Mouse (Mus musculus) intestine, embryonic 15.5 days (tissue): Measurements from ENCODE around the gene Ubtd1. TPM values are rescaled to one million over a fixed set of nuclear protein-coding genes. Genes with fewer than 3 reads are reported as not detected.

Experiments
- ATAC-seq: fragments of 200-750 bp; cut with Nextera tagmentation; 2 replicates; pipeline ENCODE4 v1.8.0; 2017; ENCODE audit warnings: moderate TSS enrichment, moderate library complexity
- H3K27ac ChIP-seq: fragments of 300-500 bp; sonication (generic); 2 replicates; pipeline ENCODE4 v1.5.1; 2015; ENCODE audit warnings: mild to moderate bottlenecking, inconsistent platforms
- H3K27me3 ChIP-seq: fragments of 300-500 bp; sonication (generic); replicated peaks from 2 replicates; pipeline ENCODE4 v1.6.1; 2015; ENCODE audit warnings: inconsistent platforms
- H3K36me3 ChIP-seq: fragments of 300-500 bp; sonication (generic); 2 replicates; pipeline ENCODE4 v1.6.1; 2015; ENCODE audit warnings: inconsistent platforms
- H3K4me1 ChIP-seq: fragments of 300-500 bp; sonication (generic); replicated peaks from 2 replicates; pipeline ENCODE4 v1.6.1; 2015; ENCODE audit warnings: inconsistent platforms
- H3K4me2 ChIP-seq: fragments of 300-500 bp; sonication (generic); replicated peaks from 2 replicates; pipeline ENCODE4 v1.6.1; 2015; ENCODE audit warnings: mild to moderate bottlenecking, inconsistent platforms
- H3K4me3 ChIP-seq: fragments of 300-500 bp; sonication (generic); replicated peaks from 2 replicates; pipeline ENCODE4 v1.5.1; 2015; ENCODE audit warnings: inconsistent platforms
- H3K9ac ChIP-seq: fragments of 300-500 bp; sonication (generic); 2 replicates; pipeline ENCODE4 v1.6.1; 2015; ENCODE audit warnings: inconsistent platforms
- H3K9me3 ChIP-seq: fragments of 300-500 bp; sonication (generic); 2 replicates; pipeline ENCODE4 v1.6.1; 2016; ENCODE audit warnings: inconsistent platforms
- WGBS: fragments of 180-500 bp; shearing (Covaris S2); methylation state at CpG from one replicate; pipeline ENCODE4 v1.1.7; 2015; 5-methylcytosine and 5-hydroxymethylcytosine counted together
- polyA plus RNA-seq: library from polyadenylated mRNA; unstranded; fragments of >200 nt; fragmentation: Nextera tagmentation; extraction: Ambion mirVana; gene quantifications from 2 replicates; pipeline ENCODE4 v1.2.1, GENCODE M21; 2015

Gene Ubtd1
- polyA plus RNA-seq, 1 experiment from 2014 or later = 12.4 TPM

DNA sequence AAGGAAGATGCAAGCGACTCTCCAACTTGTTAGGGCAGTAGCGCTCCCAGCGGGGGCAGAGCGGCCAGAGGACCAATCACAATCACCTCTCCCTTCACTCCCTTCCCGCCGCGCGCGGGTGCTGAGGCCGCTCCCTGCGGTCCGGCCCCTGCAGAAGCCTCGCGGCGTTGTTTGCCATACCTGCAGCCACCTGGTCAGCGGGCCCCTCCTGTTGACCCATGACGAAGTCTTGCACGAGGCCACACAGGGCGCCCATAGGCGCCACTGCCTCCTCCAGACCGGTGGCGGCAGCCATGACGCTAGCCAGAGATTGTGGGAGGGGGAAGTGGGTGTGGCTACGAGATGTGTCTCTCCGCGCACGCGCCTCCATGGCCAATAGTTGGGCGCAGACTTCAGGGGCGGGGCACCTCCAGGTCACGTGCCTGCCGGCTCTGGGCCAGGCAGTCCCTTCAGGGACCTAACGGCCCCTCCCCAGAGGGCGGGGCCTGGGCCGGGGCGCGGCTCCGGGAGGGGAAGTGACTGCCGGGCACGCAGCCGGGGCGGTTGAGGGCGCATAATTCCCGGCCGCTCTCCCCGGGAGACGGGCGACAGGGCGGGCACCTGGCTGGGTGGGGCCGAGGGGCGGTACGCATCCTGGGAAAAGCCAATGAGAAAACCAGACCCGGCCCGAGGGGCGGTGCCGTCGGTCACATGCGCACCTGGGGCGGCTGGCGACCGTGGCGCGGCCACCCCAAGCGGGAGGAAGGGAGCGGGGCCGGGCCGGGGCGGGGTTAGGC is 556 bp upstream of the Ubtd1 start, which contains the start of gene Mms19:
TSS of gene Mms19 (minus strand) at position 339 of the 776 bp plus-strand sequence.
- Histone ChIP-seq H3K4me2 (peak within 1 kb of the TSS; percentile 83), H3K27ac (peak within 1 kb of the TSS; percentile 85), H3K36me3 (no peaks in the 10 kb centered on the region), H3K9ac (peak within 1 kb of the TSS; percentile 74), H3K4me1 (peaks cover 9% of the 10 kb centered on the region), H3K27me3 (no peaks in the 10 kb centered on the region), H3K4me3 (peak within 1 kb of the TSS; percentile 68), H3K9me3 (no peaks in the 10 kb centered on the region)
- under 1% methylated on average over 62 of the region's 68 CpGs for WGBS
- peak; percentile 96 for ATAC-seq

DNA sequence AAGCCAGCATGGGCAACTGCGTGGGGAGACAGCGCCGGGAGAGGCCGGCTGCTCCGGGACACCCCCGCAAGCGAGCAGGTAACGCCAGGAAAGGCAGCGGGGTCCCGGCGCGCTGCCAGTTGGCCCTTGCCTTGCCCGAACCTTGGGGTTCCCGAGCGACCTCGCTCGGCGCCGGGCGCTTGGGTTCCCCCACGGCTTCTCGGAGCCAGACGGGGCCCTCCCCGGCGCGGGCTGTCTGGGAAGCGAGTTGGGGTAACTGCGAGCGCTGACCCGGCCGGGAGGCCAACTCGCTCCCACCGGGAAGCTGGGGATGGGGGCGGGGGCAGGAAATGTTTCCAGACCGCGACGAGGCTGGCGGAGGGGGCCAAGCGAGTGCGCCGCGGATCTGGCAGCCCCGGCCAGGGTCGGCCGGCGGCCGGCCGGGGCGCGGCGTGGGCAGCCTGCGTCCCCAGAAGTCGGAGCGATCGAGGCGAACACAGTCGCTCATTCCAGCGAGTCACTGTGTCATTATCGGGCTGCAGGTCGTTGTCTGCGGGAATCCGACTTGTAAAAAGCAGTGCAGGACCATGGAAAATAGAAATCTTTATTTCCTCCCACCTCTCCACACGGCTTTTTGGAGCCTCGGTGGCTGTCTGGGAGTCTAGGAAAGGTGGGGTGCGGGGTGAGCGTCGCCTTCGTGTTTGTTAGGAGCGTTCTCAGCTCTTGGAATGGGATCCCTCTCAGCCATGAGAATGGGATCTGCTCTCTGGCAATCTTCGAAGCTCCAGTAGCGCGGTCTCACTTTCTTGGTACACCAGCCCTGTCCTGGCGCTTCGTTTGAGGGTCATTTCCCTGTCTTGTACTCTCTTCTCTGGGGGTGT is 598 bp downstream of the Ubtd1 start:
- peak; percentile 1; the same call in 1 of the 2 replicates for ATAC-seq

DNA sequence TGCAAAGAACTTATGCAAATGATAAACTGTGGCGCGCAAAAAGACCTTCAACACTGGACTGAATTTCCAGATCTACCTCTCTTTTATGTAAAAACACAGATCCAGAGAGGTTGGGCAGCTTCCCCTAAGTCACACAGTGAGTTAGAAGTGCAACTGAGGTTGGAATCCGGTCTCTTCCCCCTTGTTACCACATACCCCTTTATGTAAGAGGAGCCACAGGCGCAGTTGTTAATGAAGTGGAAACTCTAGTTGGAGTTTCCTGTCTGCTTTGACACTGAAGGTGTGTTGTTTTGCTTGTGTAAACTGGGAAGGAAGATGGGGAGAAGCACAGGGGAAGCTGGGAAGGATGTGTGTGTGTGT is 1.2 kb downstream of the Ubtd1 start:
- no peaks in the 10 kb centered on the region for H3K9me3 ChIP-seq
- ATAC-seq = no peak
- no peaks in the 10 kb centered on the region for H3K27me3 ChIP-seq
- H3K36me3 ChIP-seq = no peaks in the 10 kb centered on the region
- peak overlapping the region; percentile 74 for H3K9ac ChIP-seq
- H3K27ac ChIP-seq = peak overlapping the region; percentile 83; the same call in 1 of the 2 replicates
- 10% methylated on average over 4 of the region's 4 CpGs for WGBS
- H3K4me3 ChIP-seq = peak overlapping the region; percentile 68
- peaks cover 9% of the 10 kb centered on the region; the same call in 1 of the 2 replicates for H3K4me1 ChIP-seq
- H3K4me2 ChIP-seq = peak overlapping the region; percentile 83

More for the DNA sequence above, 598 bp downstream of the Ubtd1 start:
- H3K4me1 ChIP-seq = peaks cover 9% of the 10 kb centered on the region; the same call in 1 of the 2 replicates
- no peaks in the 10 kb centered on the region for H3K36me3 ChIP-seq
- no peaks in the 10 kb centered on the region for H3K27me3 ChIP-seq
- H3K9ac ChIP-seq = peak overlapping the region; percentile 74
- H3K27ac ChIP-seq = peak overlapping the region; percentile 83
- under 1% methylated on average over 74 of the region's 74 CpGs for WGBS
- H3K9me3 ChIP-seq = no peaks in the 10 kb centered on the region
- peak overlapping the region; percentile 68 for H3K4me3 ChIP-seq
- H3K4me2 ChIP-seq = peak overlapping the region; percentile 83

DNA sequence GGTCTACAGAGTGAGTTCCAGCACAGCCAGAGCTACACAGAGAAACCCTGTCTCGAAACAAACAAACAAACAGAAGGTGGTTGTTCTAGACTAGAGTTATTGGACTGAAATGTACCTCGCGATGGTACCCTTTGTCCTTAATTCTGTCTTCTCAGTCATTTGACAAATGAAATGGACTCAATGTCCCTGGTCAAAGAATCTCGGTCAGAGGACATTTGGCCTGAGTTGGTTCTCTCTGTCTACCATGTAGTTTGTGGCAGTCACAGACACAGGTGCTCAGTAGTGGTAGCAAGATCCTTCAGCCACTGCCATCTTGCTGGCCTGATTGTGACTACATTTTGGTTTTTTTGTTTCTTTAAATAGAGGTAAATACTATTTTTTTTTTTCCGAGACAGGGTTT is 4.4 kb downstream of the Ubtd1 start:
- Histone ChIP-seq H3K4me2 (no peak overlapping the region), H3K9me3 (no peaks in the 10 kb centered on the region), H3K27me3 (no peaks in the 10 kb centered on the region), H3K4me3 (no peak overlapping the region), H3K9ac (no peak overlapping the region), H3K36me3 (no peaks in the 10 kb centered on the region), H3K4me1 (peaks cover 7% of the 10 kb centered on the region; the same call in 1 of the 2 replicates), H3K27ac (no peak overlapping the region)
- WGBS = 91% methylated on average over 5 of the region's 5 CpGs
- no peak for ATAC-seq

DNA sequence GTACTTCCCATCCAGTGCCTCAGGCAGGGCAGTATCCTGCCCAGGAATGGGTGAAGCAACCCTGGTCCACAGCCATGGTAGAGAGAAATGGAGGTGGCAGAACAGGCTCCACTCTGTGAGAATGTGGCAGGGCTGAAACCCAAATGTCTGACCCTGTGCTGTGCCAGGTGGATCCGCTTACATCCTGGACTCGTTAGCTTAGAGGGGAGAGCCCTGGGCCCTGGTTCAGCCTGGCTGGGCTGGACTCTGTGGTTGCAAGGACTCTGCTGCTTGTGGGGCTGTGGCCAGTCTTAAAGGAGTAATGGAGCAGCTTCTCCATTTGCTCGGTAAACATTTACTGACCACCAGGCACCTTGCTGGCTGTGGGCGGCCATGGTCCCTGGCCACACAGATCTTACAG is 5.6 kb downstream of the Ubtd1 start:
- Histone ChIP-seq H3K4me3 (no peak overlapping the region), H3K9ac (no peak overlapping the region), H3K4me1 (peaks cover 7% of the 10 kb centered on the region; the same call in 1 of the 2 replicates), H3K27me3 (no peaks in the 10 kb centered on the region), H3K9me3 (no peaks in the 10 kb centered on the region), H3K4me2 (no peak overlapping the region), H3K27ac (no peak overlapping the region), H3K36me3 (no peaks in the 10 kb centered on the region)
- 88% methylated on average over 4 of the region's 4 CpGs for WGBS
- no peak for ATAC-seq

DNA sequence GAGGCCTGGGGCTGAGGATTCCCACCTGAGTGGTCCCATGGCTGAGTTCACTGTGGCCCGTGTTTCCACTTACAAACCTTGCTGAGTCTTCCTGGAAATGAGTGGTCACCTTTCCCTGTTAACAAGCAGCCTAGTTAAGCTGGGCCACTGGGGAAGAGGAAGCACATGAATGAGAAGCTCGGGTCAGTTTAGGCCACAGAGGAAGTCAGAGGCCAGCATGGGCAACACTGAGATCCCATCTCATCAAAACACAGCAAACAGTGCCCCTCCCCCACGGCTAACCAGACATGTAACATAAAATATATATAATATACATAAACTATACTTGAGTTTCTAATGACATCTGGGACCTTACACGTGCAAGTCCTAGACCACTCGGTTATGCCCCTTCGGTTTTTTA is 8.2 kb downstream of the Ubtd1 start:
- no peaks in the 10 kb centered on the region for H3K27me3 ChIP-seq
- H3K9me3 ChIP-seq = no peaks in the 10 kb centered on the region
- no peaks in the 10 kb centered on the region for H3K36me3 ChIP-seq
- H3K4me1 ChIP-seq = peaks cover 10% of the 10 kb centered on the region; the same call in 1 of the 2 replicates
- H3K9ac ChIP-seq = no peak overlapping the region
- no peak overlapping the region for H3K4me2 ChIP-seq
- no peak for ATAC-seq
- WGBS = 78% methylated on average over 6 of the region's 6 CpGs
- H3K27ac ChIP-seq = no peak overlapping the region
- H3K4me3 ChIP-seq = no peak overlapping the region

DNA sequence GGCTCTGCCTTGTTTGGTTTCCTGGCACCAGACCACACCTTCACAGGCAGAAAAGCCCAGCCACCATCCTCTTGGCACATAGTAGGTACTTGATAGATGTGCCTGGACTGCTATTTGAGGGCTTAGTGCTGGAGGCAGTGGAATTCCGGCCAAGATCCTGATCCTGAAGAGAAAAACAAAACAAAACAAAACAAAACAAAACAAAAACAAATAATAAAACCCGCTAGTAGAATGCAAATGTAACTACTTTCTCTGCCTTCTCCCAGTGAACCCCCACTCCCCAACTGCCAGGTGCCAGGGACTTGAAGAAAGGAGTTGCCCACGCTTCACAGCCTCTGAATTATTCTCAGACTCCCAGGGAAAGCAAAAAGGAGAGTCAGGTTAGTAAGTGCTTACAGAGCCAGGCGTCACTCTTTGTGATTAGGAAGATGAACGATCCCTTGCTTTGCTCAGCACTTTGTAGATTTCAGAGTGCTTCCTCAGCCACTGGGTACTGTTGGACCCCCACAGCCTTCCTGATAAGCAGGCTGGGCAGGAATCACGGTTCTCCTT is 10.4 kb downstream of the Ubtd1 start:
- Histone ChIP-seq H3K27me3 (no peaks in the 10 kb centered on the region), H3K4me1 (peaks cover 12% of the 10 kb centered on the region; the same call in 1 of the 2 replicates), H3K27ac (no peak overlapping the region), H3K4me3 (no peak overlapping the region), H3K9me3 (no peaks in the 10 kb centered on the region), H3K36me3 (no peaks in the 10 kb centered on the region), H3K4me2 (no peak overlapping the region), H3K9ac (no peak overlapping the region)
- WGBS = 55% methylated on average over 6 of the region's 6 CpGs
- ATAC-seq = no peak

DNA sequence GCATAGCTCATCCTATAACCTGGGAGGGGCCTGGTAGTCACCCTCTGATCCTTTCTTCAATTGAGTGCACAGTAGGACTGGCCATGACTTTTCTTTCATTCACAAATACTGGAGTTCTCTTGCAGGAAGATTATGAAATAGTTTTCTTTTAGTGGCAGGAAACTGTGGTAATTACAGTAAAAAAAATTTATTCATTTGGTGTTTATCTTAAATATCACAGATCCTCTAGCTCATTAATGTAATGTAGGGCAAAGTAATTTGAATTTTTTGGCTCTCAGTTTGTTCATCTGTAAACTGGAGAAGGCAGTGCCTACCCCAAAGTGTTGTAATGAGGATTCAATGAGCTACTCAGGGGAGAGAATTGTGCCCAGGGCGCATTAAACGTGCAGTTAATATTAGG is 11.4 kb downstream of the Ubtd1 start:
- no peaks in the 10 kb centered on the region for H3K27me3 ChIP-seq
- no peaks in the 10 kb centered on the region for H3K9me3 ChIP-seq
- no peak overlapping the region for H3K9ac ChIP-seq
- H3K36me3 ChIP-seq = no peaks in the 10 kb centered on the region
- H3K4me3 ChIP-seq = no peak overlapping the region
- 65% methylated on average over 2 of the region's 2 CpGs for WGBS
- H3K4me1 ChIP-seq = peaks cover 12% of the 10 kb centered on the region; the same call in 1 of the 2 replicates
- H3K4me2 ChIP-seq = no peak overlapping the region
- H3K27ac ChIP-seq = no peak overlapping the region
- no peak for ATAC-seq

DNA sequence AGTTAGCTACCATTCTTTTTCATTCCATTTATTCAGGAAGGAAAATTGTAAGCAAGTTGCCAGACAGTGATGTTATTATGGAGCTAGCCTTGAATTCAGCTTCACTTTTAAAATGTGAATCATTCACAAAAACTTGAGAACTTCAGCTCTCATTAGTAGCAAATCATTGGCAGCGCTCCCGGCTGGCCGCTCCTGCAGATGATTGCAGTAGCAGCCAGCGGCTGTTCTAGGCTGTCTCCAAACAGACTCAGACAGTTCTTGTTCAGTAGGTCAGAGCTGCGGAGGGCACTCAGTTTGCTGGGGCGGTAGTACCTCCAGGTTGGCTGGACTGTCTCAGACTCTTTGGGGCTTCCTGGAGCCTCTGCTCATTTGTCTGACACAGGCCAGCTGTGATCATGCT is 11.9 kb downstream of the Ubtd1 start:
- Histone ChIP-seq H3K9me3 (no peaks in the 10 kb centered on the region), H3K4me3 (no peak overlapping the region), H3K27ac (no peak overlapping the region), H3K9ac (no peak overlapping the region), H3K4me1 (peaks cover 12% of the 10 kb centered on the region; the same call in 1 of the 2 replicates), H3K27me3 (no peaks in the 10 kb centered on the region), H3K36me3 (no peaks in the 10 kb centered on the region), H3K4me2 (no peak overlapping the region)
- 0 out of 2 replicates have a peak, but pooled peaks have one; percentile 28 for ATAC-seq
- WGBS = 40% methylated on average over 6 of the region's 6 CpGs

DNA sequence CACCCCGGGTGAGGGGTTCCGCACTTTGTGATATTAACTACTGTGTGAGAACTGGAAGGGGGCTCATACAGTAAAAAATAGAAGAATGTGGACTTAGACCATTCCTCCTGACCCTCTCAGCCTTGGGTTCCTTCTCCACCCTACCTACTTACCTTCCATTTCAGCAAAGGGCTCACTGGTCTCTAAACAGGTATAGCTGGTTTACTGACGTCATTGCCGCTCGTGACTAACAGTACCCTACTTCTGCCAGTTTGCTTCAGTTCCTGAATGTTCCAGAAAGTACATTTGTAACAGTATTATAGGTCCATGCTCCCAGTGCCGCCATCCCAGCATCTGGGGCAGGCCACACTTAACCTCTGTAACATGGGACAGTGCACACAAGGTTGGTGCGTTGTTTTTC is 12.5 kb downstream of the Ubtd1 start:
- ATAC-seq = no peak
- Histone ChIP-seq H3K27me3 (no peaks in the 10 kb centered on the region), H3K36me3 (no peaks in the 10 kb centered on the region), H3K9ac (no peak overlapping the region), H3K4me2 (no peak overlapping the region), H3K4me3 (no peak overlapping the region), H3K9me3 (no peaks in the 10 kb centered on the region), H3K27ac (no peak overlapping the region), H3K4me1 (peaks cover 16% of the 10 kb centered on the region; the same call in 1 of the 2 replicates)
- WGBS = 88% methylated on average over 7 of the region's 7 CpGs

DNA sequence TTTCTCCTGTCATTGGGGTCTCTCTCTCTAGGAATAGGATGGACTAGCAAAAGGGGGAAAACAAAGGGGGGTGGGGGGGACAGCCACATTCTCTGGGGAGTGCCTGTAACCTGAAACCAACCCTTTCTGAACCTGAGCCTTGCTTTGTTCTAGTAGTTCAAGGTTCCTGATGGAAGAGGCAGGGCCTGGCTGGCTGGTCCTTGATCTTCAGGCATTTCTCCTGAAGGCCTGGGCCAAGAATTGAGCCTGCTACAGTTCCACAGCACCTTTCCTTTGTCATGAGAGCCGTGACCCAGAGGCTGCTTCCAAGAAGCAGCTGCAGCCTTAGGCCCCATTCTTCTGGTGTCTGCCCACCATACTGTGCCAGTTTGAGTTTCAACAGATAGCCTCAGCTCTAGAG is 13.9 kb downstream of the Ubtd1 start:
- Histone ChIP-seq H3K4me3 (no peak overlapping the region), H3K27me3 (no peaks in the 10 kb centered on the region), H3K9me3 (no peaks in the 10 kb centered on the region), H3K27ac (no peak overlapping the region), H3K4me2 (no peak overlapping the region), H3K36me3 (no peaks in the 10 kb centered on the region), H3K4me1 (peaks cover 26% of the 10 kb centered on the region), H3K9ac (no peak overlapping the region)
- ATAC-seq = no peak
- 83% methylated on average over 1 of the region's 1 CpGs for WGBS

DNA sequence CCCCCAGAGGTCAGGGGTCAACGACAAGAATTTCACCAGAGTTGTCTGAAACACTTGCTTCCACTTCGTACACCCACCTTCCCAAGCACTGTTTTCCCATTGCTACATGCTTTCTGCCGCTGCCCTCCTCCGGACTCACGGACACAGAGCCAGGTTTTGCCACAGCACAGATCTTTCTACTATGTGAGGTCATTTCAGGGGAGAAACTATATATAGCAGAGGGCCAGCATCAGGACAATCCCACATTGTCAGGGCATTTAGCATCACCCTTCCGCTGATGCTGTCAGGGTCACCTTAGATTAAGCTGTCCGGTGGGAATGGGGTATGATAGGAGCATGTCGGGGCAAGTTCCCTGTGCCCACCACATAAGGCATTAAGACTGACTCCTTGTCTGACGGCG is 15.5 kb downstream of the Ubtd1 start:
- peaks cover 38% of the 10 kb centered on the region for H3K4me1 ChIP-seq

More for the DNA sequence above, 15.5 kb downstream of the Ubtd1 start:
- no peak overlapping the region for H3K4me3 ChIP-seq
- no peaks in the 10 kb centered on the region for H3K9me3 ChIP-seq
- no peaks in the 10 kb centered on the region for H3K27me3 ChIP-seq
- no peak overlapping the region for H3K4me2 ChIP-seq
- no peak overlapping the region for H3K9ac ChIP-seq
- no peak overlapping the region for H3K27ac ChIP-seq
- no peak for ATAC-seq
- WGBS = 77% methylated on average over 10 of the region's 10 CpGs
- no peaks in the 10 kb centered on the region for H3K36me3 ChIP-seq
